Mouse (Mus musculus): ENCODE results near the gene Hps6. TPM values are rescaled to one million over a fixed set of nuclear protein-coding genes. Genes with fewer than 3 reads are reported as not detected.

Gene Hps6
- polyA plus RNA-seq (2012; rRNA removed) = 7.4 and 8.1 TPM in 2 replicates

GRCm38 (mm10) chr19:46003371-46004226 is at the start of gene Hps6:
Gene Hps6 (plus strand): TSS chr19:46003508.

GRCm38 (mm10) chr19:45997785-45998693 is 5.3 kb upstream of the Hps6 start, which contains the start of gene Armh3:
Gene Armh3 (minus strand): TSS chr19:45998488.

GRCm38 (mm10) chr19:46044271-46044992 is 41.1 kb downstream of the Hps6 start, which contains the start of gene Pprc1:
Gene Pprc1 (plus strand): TSS chr19:46044886.

GRCm38 (mm10) chr19:46044993-46045695 is 41.8 kb downstream of the Hps6 start, which contains the start of gene Ldb1:
Gene Ldb1 (minus strand): TSS chr19:46045214.

Other genes starting within 250 kb of the Hps6 start
- gene Mgea5, start 219.7 kb upstream of the Hps6 start, polyA plus RNA-seq (2012; rRNA removed) = 13.2 and 14.1 TPM in 2 replicates
- gene Kcnip2, start 187.4 kb upstream of the Hps6 start, polyA plus RNA-seq (2012; rRNA removed) = 1.2 and 2.5 TPM in 2 replicates
- gene Armh3, start 5.0 kb upstream of the Hps6 start, polyA plus RNA-seq (2012; rRNA removed) = 6.9 and 7.5 TPM in 2 replicates
- 15.7 and 19.2 TPM in 2 replicates for gene Pprc1, start 41.4 kb downstream of the Hps6 start, polyA plus RNA-seq (2012; rRNA removed)
- 122 and 128 TPM in 2 replicates for gene Ldb1, start 41.7 kb downstream of the Hps6 start, polyA plus RNA-seq (2012; rRNA removed)
- 7.2 and 10.3 TPM in 2 replicates for gene Nolc1, start 72.4 kb downstream of the Hps6 start, polyA plus RNA-seq (2012; rRNA removed)
- gene Elovl3, start 128.4 kb downstream of the Hps6 start, polyA plus RNA-seq (2012; rRNA removed) = not detected in 2 replicates
- gene Pitx3, start 144.8 kb downstream of the Hps6 start, polyA plus RNA-seq (2012; rRNA removed) = not detected in 2 replicates
- gene Gbf1, start 149.0 kb downstream of the Hps6 start, polyA plus RNA-seq (2012; rRNA removed) = 123 and 135 TPM in 2 replicates